Mouse (Mus musculus) stomach, embryonic 15.5 days (tissue): ENCODE measurements around the gene Nccrp1. TPM values are rescaled to one million over a fixed set of nuclear protein-coding genes. Genes with fewer than 3 reads are reported as not detected.
A peak's percentile ranks its signal among the peaks of the same experiment; 100 is the strongest.

Source experiments
- ATAC-seq: fragments of 200-750 bp; cut with Nextera tagmentation; 2 replicates; pipeline ENCODE4 v1.8.0; 2017; ENCODE audit warnings: low read depth, moderate number of reproducible peaks, moderate TSS enrichment; ENCODE audit not compliant: insufficient read depth, low FRiP score
- H3K27ac ChIP-seq: fragments of 300-500 bp; sonication (generic); 2 replicates; pipeline ENCODE4 v1.5.1; 2015; ENCODE audit warnings: mild to moderate bottlenecking, inconsistent platforms
- H3K27me3 ChIP-seq: fragments of 300-500 bp; sonication (generic); replicated peaks from 2 replicates; pipeline ENCODE4 v1.6.1; 2015; ENCODE audit warnings: inconsistent platforms
- H3K36me3 ChIP-seq: fragments of 300-500 bp; sonication (generic); 2 replicates; pipeline ENCODE4 v1.6.1; 2015; ENCODE audit warnings: inconsistent platforms
- H3K4me1 ChIP-seq: fragments of 300-500 bp; sonication (generic); 2 replicates; pipeline ENCODE4 v1.6.1; 2015; ENCODE audit warnings: inconsistent platforms
- H3K4me2 ChIP-seq: fragments of 300-500 bp; sonication (generic); 2 replicates; pipeline ENCODE4 v1.6.1; 2015; ENCODE audit warnings: mild to moderate bottlenecking, inconsistent platforms
- H3K4me3 ChIP-seq: fragments of 300-500 bp; sonication (generic); replicated peaks from 2 replicates; pipeline ENCODE4 v1.5.1; 2015; ENCODE audit warnings: inconsistent platforms
- H3K9ac ChIP-seq: fragments of 300-500 bp; sonication (generic); 2 replicates; pipeline ENCODE4 v1.6.1; 2015; ENCODE audit warnings: inconsistent platforms
- H3K9me3 ChIP-seq: fragments of 300-500 bp; sonication (generic); 2 replicates; pipeline ENCODE4 v1.6.1; 2016; ENCODE audit warnings: inconsistent platforms
- WGBS: fragments of 180-500 bp; shearing (Covaris S2); methylation state at CpG from one replicate; pipeline ENCODE4 v1.1.7; 2015; 5-methylcytosine and 5-hydroxymethylcytosine counted together
- polyA plus RNA-seq: library from polyadenylated mRNA; unstranded; fragments of >200 nt; fragmentation: Nextera tagmentation; extraction: Ambion mirVana; gene quantifications from 2 replicates; pipeline ENCODE4 v1.2.1, GENCODE M21; 2015

Nccrp1 gene
- polyA plus RNA-seq, 1 experiment from 2014 or later = 6.1 TPM

- peaks cover 49% of the 10 kb centered on the region for H3K36me3 ChIP-seq
- no peak for ATAC-seq
- no peak overlapping the region for H3K9ac ChIP-seq
Measured at GRCm38 (mm10) chr7:28565407-28565806, 18.4 kb upstream of the Nccrp1 start.

GRCm38 (mm10) chr7:28562951-28563350, 15.9 kb upstream of the Nccrp1 start:
- Histone ChIP-seq H3K9me3 (no peaks in the 10 kb centered on the region), H3K4me3 (no peak overlapping the region), H3K9ac (no peak overlapping the region), H3K4me2 (no peak overlapping the region), H3K36me3 (peaks cover 65% of the 10 kb centered on the region), H3K27me3 (no peaks in the 10 kb centered on the region), H3K27ac (no peak overlapping the region), H3K4me1 (0 out of 2 replicates have a peak, but pooled peaks cover 15% of the 10 kb centered on the region)
- WGBS = 92% methylated on average over 13 of the region's 13 CpGs
- no peak for ATAC-seq

More at GRCm38 (mm10) chr7:28565407-28565806, 18.4 kb upstream of the Nccrp1 start:
- 78% methylated on average over 5 of the region's 5 CpGs for WGBS
- Histone ChIP-seq H3K4me1 (peaks cover 10% of the 10 kb centered on the region), H3K4me2 (no peak overlapping the region), H3K9me3 (no peaks in the 10 kb centered on the region), H3K4me3 (no peak overlapping the region), H3K27ac (no peak overlapping the region), H3K27me3 (no peaks in the 10 kb centered on the region)

- Histone ChIP-seq H3K4me2 (no peak overlapping the region), H3K27me3 (no peaks in the 10 kb centered on the region), H3K9me3 (no peaks in the 10 kb centered on the region), H3K36me3 (peaks cover 60% of the 10 kb centered on the region), H3K9ac (no peak overlapping the region), H3K4me1 (0 out of 2 replicates have a peak, but pooled peaks cover 15% of the 10 kb centered on the region), H3K27ac (no peak overlapping the region), H3K4me3 (no peak overlapping the region)
- no peak for ATAC-seq
- 93% methylated on average over 13 of the region's 13 CpGs for WGBS
Measured at GRCm38 (mm10) chr7:28562371-28562770, 15.3 kb upstream of the Nccrp1 start.

GRCm38 (mm10) chr7:28561967-28562366, 14.9 kb upstream of the Nccrp1 start:
- Histone ChIP-seq H3K4me3 (no peak overlapping the region), H3K36me3 (peaks cover 56% of the 10 kb centered on the region), H3K27ac (no peak overlapping the region), H3K9me3 (no peaks in the 10 kb centered on the region), H3K27me3 (no peaks in the 10 kb centered on the region), H3K4me2 (no peak overlapping the region), H3K9ac (no peak overlapping the region), H3K4me1 (0 out of 2 replicates have a peak, but pooled peaks cover 15% of the 10 kb centered on the region)
- WGBS = 90% methylated on average over 11 of the region's 11 CpGs
- no peak for ATAC-seq

GRCm38 (mm10) chr7:28560856-28561255, 13.8 kb upstream of the Nccrp1 start:
- Histone ChIP-seq H3K36me3 (peaks cover 51% of the 10 kb centered on the region), H3K4me3 (no peak overlapping the region), H3K9me3 (no peaks in the 10 kb centered on the region), H3K4me1 (0 out of 2 replicates have a peak, but pooled peaks cover 24% of the 10 kb centered on the region), H3K9ac (no peak overlapping the region), H3K4me2 (no peak overlapping the region), H3K27me3 (no peaks in the 10 kb centered on the region), H3K27ac (no peak overlapping the region)
- 89% methylated on average over 10 of the region's 10 CpGs for WGBS
- ATAC-seq = no peak

GRCm38 (mm10) chr7:28558486-28558885, 11.4 kb upstream of the Nccrp1 start:
- peak; percentile 47; the same call in 1 of the 2 replicates for ATAC-seq
- H3K4me1 ChIP-seq = 0 out of 2 replicates have a peak, but pooled peaks cover 26% of the 10 kb centered on the region
- 40% methylated on average over 4 of the region's 4 CpGs for whole genome bisulfite sequencing
- no peaks in the 10 kb centered on the region for H3K27me3 ChIP-seq
- H3K27ac ChIP-seq = no peak overlapping the region
- H3K9ac ChIP-seq = no peak overlapping the region
- peaks cover 37% of the 10 kb centered on the region; the same call in 1 of the 2 replicates for H3K36me3 ChIP-seq
- no peak overlapping the region for H3K4me2 ChIP-seq
- no peaks in the 10 kb centered on the region for H3K9me3 ChIP-seq
- H3K4me3 ChIP-seq = no peak overlapping the region

- WGBS = 63% methylated on average over 6 of the region's 6 CpGs
- no peaks in the 10 kb centered on the region for H3K9me3 ChIP-seq
- H3K27ac ChIP-seq = peak overlapping the region; percentile 26; the same call in 1 of the 2 replicates
Measured at GRCm38 (mm10) chr7:28557708-28558107, 10.7 kb upstream of the Nccrp1 start.

GRCm38 (mm10) chr7:28557069-28557468, 10.0 kb upstream of the Nccrp1 start:
- WGBS = 60% methylated on average over 5 of the region's 5 CpGs
- Histone ChIP-seq H3K9ac (no peak overlapping the region), H3K4me3 (no peak overlapping the region), H3K36me3 (peaks cover 27% of the 10 kb centered on the region; the same call in 1 of the 2 replicates), H3K27ac (no peak overlapping the region; the same call in 1 of the 2 replicates), H3K27me3 (no peaks in the 10 kb centered on the region), H3K4me2 (no peak overlapping the region), H3K9me3 (no peaks in the 10 kb centered on the region), H3K4me1 (0 out of 2 replicates have a peak, but pooled peaks cover 26% of the 10 kb centered on the region)
- no peak for ATAC-seq

More at GRCm38 (mm10) chr7:28557708-28558107, 10.7 kb upstream of the Nccrp1 start:
- no peak overlapping the region for H3K4me3 ChIP-seq
- H3K4me1 ChIP-seq = 0 out of 2 replicates have a peak, but pooled peaks cover 26% of the 10 kb centered on the region
- no peak overlapping the region for H3K4me2 ChIP-seq
- H3K9ac ChIP-seq = no peak overlapping the region
- ATAC-seq = no peak
- H3K27me3 ChIP-seq = no peaks in the 10 kb centered on the region
- H3K36me3 ChIP-seq = peaks cover 31% of the 10 kb centered on the region; the same call in 1 of the 2 replicates

GRCm38 (mm10) chr7:28555939-28556535, 9.0 kb upstream of the Nccrp1 start:
- peaks cover 24% of the 10 kb centered on the region; the same call in 1 of the 2 replicates for H3K36me3 ChIP-seq
- no peak overlapping the region for H3K9ac ChIP-seq
- H3K4me1 ChIP-seq = 0 out of 2 replicates have a peak, but pooled peaks cover 26% of the 10 kb centered on the region
- H3K4me3 ChIP-seq = no peak overlapping the region
- H3K27me3 ChIP-seq = no peaks in the 10 kb centered on the region
- ATAC-seq = no peak
- peak overlapping the region; percentile 35; the same call in 1 of the 2 replicates for H3K27ac ChIP-seq
- H3K4me2 ChIP-seq = no peak overlapping the region
- 16% methylated on average over 5 of the region's 5 CpGs for WGBS
- H3K9me3 ChIP-seq = no peaks in the 10 kb centered on the region

GRCm38 (mm10) chr7:28553076-28553475, 6.0 kb upstream of the Nccrp1 start:
- H3K4me2 ChIP-seq = no peak overlapping the region
- no peaks in the 10 kb centered on the region for H3K9me3 ChIP-seq
- no peaks in the 10 kb centered on the region for H3K36me3 ChIP-seq
- ATAC-seq = no peak
- no peaks in the 10 kb centered on the region for H3K27me3 ChIP-seq
- no peak overlapping the region for H3K9ac ChIP-seq
- 0 out of 2 replicates have a peak, but pooled peaks cover 11% of the 10 kb centered on the region for H3K4me1 ChIP-seq
- no peak overlapping the region for H3K4me3 ChIP-seq
- 85% methylated on average over 6 of the region's 6 CpGs for WGBS
- no peak overlapping the region for H3K27ac ChIP-seq

GRCm38 (mm10) chr7:28547628-28548027, 574 bp upstream of the Nccrp1 start:
- Histone ChIP-seq H3K4me1 (peaks cover 17% of the 10 kb centered on the region), H3K4me2 (no peak overlapping the region), H3K27ac (no peak overlapping the region), H3K4me3 (no peak overlapping the region), H3K27me3 (peaks cover 27% of the 10 kb centered on the region), H3K9ac (no peak overlapping the region), H3K9me3 (no peaks in the 10 kb centered on the region), H3K36me3 (no peaks in the 10 kb centered on the region)
- WGBS = 61% methylated on average over 7 of the region's 7 CpGs
- no peak for ATAC-seq

GRCm38 (mm10) chr7:28546649-28547048, 405 bp downstream of the Nccrp1 start:
- no peak for ATAC-seq
- H3K4me3 ChIP-seq = peak overlapping the region; percentile 24
- H3K4me1 ChIP-seq = peaks cover 17% of the 10 kb centered on the region
- H3K9me3 ChIP-seq = no peaks in the 10 kb centered on the region
- H3K36me3 ChIP-seq = no peaks in the 10 kb centered on the region
- no peak overlapping the region for H3K27ac ChIP-seq
- 3% methylated on average over 22 of the region's 22 CpGs for WGBS
- peak overlapping the region; percentile 44 for H3K4me2 ChIP-seq
- peak overlapping the region; percentile 8; the same call in 1 of the 2 replicates for H3K9ac ChIP-seq
- H3K27me3 ChIP-seq = peaks cover 27% of the 10 kb centered on the region
